Mouse (Mus musculus) T-helper 17 cell (primary cell): ENCODE results near the gene Abcb8.
"Not testable (repeated sequence)": the region's sequence is repeated elsewhere in the genome, so short reads cannot be mapped to it uniquely, and the experiment has no call there.

Source experiments
- in situ Hi-C, 2 experiments: fragments of 300-600 bp; cut with MboI, MseI; formaldehyde crosslinking; loops; 1 replicate in 1 of 2; 2 replicates in 1 of 2; pipeline ENCODE4 v1.15.1; 2025; ENCODE audit warnings: high pct_unique_total_duplicates in 2 of 2

The Abcb8 gene

GRCm38 (mm10) chr5:24392724-24393123, 739 bp upstream of the Abcb8 start:
- in situ Hi-C loops = no loop called here

GRCm38 (mm10) chr5:24394165-24394894, 867 bp downstream of the Abcb8 start:
- in situ Hi-C loops = no loop called here

- in situ Hi-C loops = not testable (repeated sequence)
Measured at GRCm38 (mm10) chr5:24396254-24396653, 2.8 kb downstream of the Abcb8 start.

GRCm38 (mm10) chr5:24399686-24400085, 6.2 kb downstream of the Abcb8 start:
- in situ Hi-C loops = no loop called here

GRCm38 (mm10) chr5:24400362-24400761, 6.9 kb downstream of the Abcb8 start:
- in situ Hi-C loops = no loop called here

- in situ Hi-C loops = no loop called here
Measured at GRCm38 (mm10) chr5:24400911-24401605, 7.6 kb downstream of the Abcb8 start.

GRCm38 (mm10) chr5:24401969-24402368, 8.5 kb downstream of the Abcb8 start:
- in situ Hi-C loops = no loop called here

- in situ Hi-C loops = no loop called here
Measured at GRCm38 (mm10) chr5:24404594-24405360, 11.3 kb downstream of the Abcb8 start.

GRCm38 (mm10) chr5:24405389-24405876, 12.0 kb downstream of the Abcb8 start:
- in situ Hi-C loops = no loop called here

- in situ Hi-C loops = no loop called here
Measured at GRCm38 (mm10) chr5:24408651-24409050, 15.2 kb downstream of the Abcb8 start.

- in situ Hi-C loops = no loop called here
Measured at GRCm38 (mm10) chr5:24409466-24409865, 16.0 kb downstream of the Abcb8 start.

GRCm38 (mm10) chr5:24412063-24412462, 18.6 kb downstream of the Abcb8 start:
- in situ Hi-C loops = no loop called here

GRCm38 (mm10) chr5:24413042-24413693, 19.7 kb downstream of the Abcb8 start, which contains the start of gene Asic3:
Gene Asic3, plus strand, starts transcription at chr5:24413392.
- in situ Hi-C loops = no loop called here

- in situ Hi-C loops = no loop called here
Measured at GRCm38 (mm10) chr5:24413938-24414337, 20.5 kb downstream of the Abcb8 start.

- in situ Hi-C loops = no loop called here
Measured at GRCm38 (mm10) chr5:24416222-24416736, 22.8 kb downstream of the Abcb8 start.

GRCm38 (mm10) chr5:24417587-24417986, 24.1 kb downstream of the Abcb8 start:
- in situ Hi-C loops = no loop called here

- in situ Hi-C loops = loop anchor here in 1 of 2 experiments (5.0 kb wide), 1 partner anchor 33 kb away; no protein-coding TSS in a partner anchor
Measured at GRCm38 (mm10) chr5:24420381-24420780, 26.9 kb downstream of the Abcb8 start.

GRCm38 (mm10) chr5:24423129-24424003, 29.9 kb downstream of the Abcb8 start, which contains the start of the genes Cdk5 and Slc4a2:
Gene Cdk5, minus strand, starts transcription at chr5:24423530.
Gene Slc4a2, plus strand, starts transcription at chr5:24423837.
- in situ Hi-C loops = loop anchor here in 1 of 2 experiments (5.0 kb wide), 1 partner anchor 36 kb away; no protein-coding TSS in a partner anchor

- in situ Hi-C loops = loop anchor here in 1 of 2 experiments (5.0 kb wide), 1 partner anchor 37 kb away; no protein-coding TSS in a partner anchor
Measured at GRCm38 (mm10) chr5:24424004-24424781, 30.7 kb downstream of the Abcb8 start.
